Mouse (Mus musculus): Measurements from ENCODE around the gene Magee2. TPM values are rescaled to one million over a fixed set of nuclear protein-coding genes. Genes with fewer than 3 reads are reported as not detected.
"Not testable (repeated sequence)": the region's sequence is repeated elsewhere in the genome, so short reads cannot be mapped to it uniquely, and the experiment has no call there.

Gene Magee2
- polyA plus RNA-seq (2012; rRNA removed): 4.9 and 5.0 TPM in 2 replicates
- 4.3 and 5.0 TPM in 2 replicates for polyA plus RNA-seq (2014; fragmentation: Nextera tagmentation; extraction: Ambion mirVana)

GRCm38 (mm10) chrX:104856751-104857341, at the start of gene Magee2:
Magee2 (minus strand) TSS chrX:104857267.
- Histone ChIP-seq H3K4me1 (ENCODE audit: control insufficient read depth, insufficient read depth, low read length) (no peaks in the 10 kb centered on the region), H3K4me2 (replicated peaks; ENCODE audit: low read depth, low read length, severe bottlenecking) (peak within 1 kb of the TSS; percentile 51), H3K9ac (ENCODE audit: low read depth, low read length, severe bottlenecking) (peak within 1 kb of the TSS; percentile 62), H3K9me3 (ENCODE audit: control insufficient read depth, low read length) (no peaks in the 10 kb centered on the region), H3K27me3 (ENCODE audit: control insufficient read depth, insufficient read depth, low read length) (peaks cover 5% of the 10 kb centered on the region; the same call in 1 of the 2 replicates), H3K27ac (replicated peaks; ENCODE audit: low read depth, low read length) (0 out of 2 replicates have a peak within 1 kb of the TSS, but pooled peaks have one; percentile 26), H3K36me3 (ENCODE audit: control insufficient read depth, insufficient read depth, low read length) (no peaks in the 10 kb centered on the region), H3K4me3 (replicated peaks; ENCODE audit: low read length) (peak within 1 kb of the TSS; percentile 46)
- 31% methylated on average over 37 of the region's 37 CpGs for WGBS
- TF ChIP-seq POLR2A (IDR thresholded peaks at IDR 0.05; ENCODE audit: borderline replicate concordance, extremely low read depth, insufficient read depth, insufficient read length): 0 out of 2 replicates have a peak, but pooled peaks have one; percentile 30
- DNase-seq (ENCODE audit: low spot score) (peak; percentile 65), ATAC-seq (ENCODE audit: low FRiP score, low read depth) (peak; percentile 81)

GRCm38 (mm10) chrX:104853610-104854009, 3.5 kb downstream of the Magee2 start:
- no peak overlapping the region for H3K27ac ChIP-seq (replicated peaks; ENCODE audit: low read depth, low read length)
- no peak for TF ChIP-seq POLR2A (IDR thresholded peaks at IDR 0.05; ENCODE audit: borderline replicate concordance, extremely low read depth, insufficient read depth, insufficient read length)
- peaks cover 5% of the 10 kb centered on the region; the same call in 1 of the 2 replicates for H3K27me3 ChIP-seq (ENCODE audit: control insufficient read depth, insufficient read depth, low read length)
- no peak overlapping the region for H3K9ac ChIP-seq (ENCODE audit: low read depth, low read length, severe bottlenecking)
- H3K36me3 ChIP-seq (ENCODE audit: control insufficient read depth, insufficient read depth, low read length): no peaks in the 10 kb centered on the region
- no peaks in the 10 kb centered on the region for H3K4me1 ChIP-seq (ENCODE audit: control insufficient read depth, insufficient read depth, low read length)
- ATAC-seq (ENCODE audit: low FRiP score, low read depth): no peak
- 35% methylated on average over 9 of the region's 9 CpGs for WGBS
- DNase-seq (ENCODE audit: low spot score): no peak
- 0 out of 2 replicates have a peak overlapping the region, but pooled peaks have one; percentile 8 for H3K4me2 ChIP-seq (replicated peaks; ENCODE audit: low read depth, low read length, severe bottlenecking)
- H3K9me3 ChIP-seq (ENCODE audit: control insufficient read depth, low read length): no peaks in the 10 kb centered on the region
- no peak overlapping the region for H3K4me3 ChIP-seq (replicated peaks; ENCODE audit: low read length)

- not testable (repeated sequence) for H3K4me3 ChIP-seq (replicated peaks; ENCODE audit: low read length); ATAC-seq (ENCODE audit: low FRiP score, low read depth)
Measured at GRCm38 (mm10) chrX:104817583-104817982, 39.5 kb downstream of the Magee2 start.

GRCm38 (mm10) chrX:104816987-104817386, 40.1 kb downstream of the Magee2 start:
- not testable (repeated sequence) for H3K27me3 ChIP-seq (ENCODE audit: control insufficient read depth, insufficient read depth, low read length)

More at GRCm38 (mm10) chrX:104817583-104817982, 39.5 kb downstream of the Magee2 start:
- H3K9me3 ChIP-seq (ENCODE audit: control insufficient read depth, low read length); H3K27ac ChIP-seq (replicated peaks; ENCODE audit: low read depth, low read length); H3K27me3 ChIP-seq (ENCODE audit: control insufficient read depth, insufficient read depth, low read length); H3K36me3 ChIP-seq (ENCODE audit: control insufficient read depth, insufficient read depth, low read length); H3K4me1 ChIP-seq (ENCODE audit: control insufficient read depth, insufficient read depth, low read length); H3K9ac ChIP-seq (ENCODE audit: low read depth, low read length, severe bottlenecking); H3K4me2 ChIP-seq (replicated peaks; ENCODE audit: low read depth, low read length, severe bottlenecking); DNase-seq (ENCODE audit: low spot score): not testable (repeated sequence)
- 62% methylated on average over 4 of the region's 5 CpGs for WGBS

DNA sequence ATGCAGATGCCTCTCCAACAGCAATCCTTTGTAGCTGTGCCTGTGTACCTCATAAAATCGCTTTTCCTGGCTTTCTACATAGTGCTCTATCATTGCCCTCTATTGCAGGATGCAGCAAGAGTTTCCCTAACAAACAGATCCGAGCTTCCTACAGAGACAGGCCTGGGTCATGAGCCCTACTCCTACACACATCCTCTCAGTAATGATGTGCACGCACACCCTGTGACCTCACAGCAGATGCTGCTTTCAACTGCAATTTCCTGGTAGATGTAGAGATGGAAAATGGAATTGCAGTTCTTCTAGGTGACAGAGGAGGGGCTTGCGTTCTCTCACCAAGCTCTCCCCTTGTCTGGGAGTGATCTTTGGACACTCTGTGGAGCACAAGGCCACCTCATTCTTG, 43.4 kb downstream of the Magee2 start:
- not testable (repeated sequence) for H3K27ac ChIP-seq (replicated peaks; ENCODE audit: low read depth, low read length); H3K4me2 ChIP-seq (replicated peaks; ENCODE audit: low read depth, low read length, severe bottlenecking); DNase-seq (ENCODE audit: low spot score); ATAC-seq (ENCODE audit: low FRiP score, low read depth); H3K4me1 ChIP-seq (ENCODE audit: control insufficient read depth, insufficient read depth, low read length); H3K9ac ChIP-seq (ENCODE audit: low read depth, low read length, severe bottlenecking); H3K4me3 ChIP-seq (replicated peaks; ENCODE audit: low read length); H3K36me3 ChIP-seq (ENCODE audit: control insufficient read depth, insufficient read depth, low read length); H3K27me3 ChIP-seq (ENCODE audit: control insufficient read depth, insufficient read depth, low read length); H3K9me3 ChIP-seq (ENCODE audit: control insufficient read depth, low read length)
- 56% methylated on average over 4 of the region's 4 CpGs for WGBS

More at GRCm38 (mm10) chrX:104816987-104817386, 40.1 kb downstream of the Magee2 start:
- not testable (repeated sequence) for H3K9me3 ChIP-seq (ENCODE audit: control insufficient read depth, low read length); H3K36me3 ChIP-seq (ENCODE audit: control insufficient read depth, insufficient read depth, low read length); H3K9ac ChIP-seq (ENCODE audit: low read depth, low read length, severe bottlenecking); ATAC-seq (ENCODE audit: low FRiP score, low read depth); H3K27ac ChIP-seq (replicated peaks; ENCODE audit: low read depth, low read length); DNase-seq (ENCODE audit: low spot score); H3K4me2 ChIP-seq (replicated peaks; ENCODE audit: low read depth, low read length, severe bottlenecking); H3K4me1 ChIP-seq (ENCODE audit: control insufficient read depth, insufficient read depth, low read length); H3K4me3 ChIP-seq (replicated peaks; ENCODE audit: low read length)
- 75% methylated on average over 1 of the region's 3 CpGs for WGBS

Other genes with a start within 250 kb of the Magee2 start
- 8.5 and 9.5 TPM in 2 replicates for gene Zdhhc15, start 186.2 kb downstream of the Magee2 start, polyA plus RNA-seq (2012; rRNA removed)
- gene Zdhhc15, start 186.2 kb downstream of the Magee2 start, polyA plus RNA-seq (2014; fragmentation: Nextera tagmentation; extraction: Ambion mirVana): 14.7 and 16.3 TPM in 2 replicates
- gene Pbdc1, start 222.5 kb upstream of the Magee2 start, polyA plus RNA-seq (2012; rRNA removed): 24.1 and 25.0 TPM in 2 replicates
- 50.7 and 68.4 TPM in 2 replicates for gene Pbdc1, start 222.5 kb upstream of the Magee2 start, polyA plus RNA-seq (2014; fragmentation: Nextera tagmentation; extraction: Ambion mirVana)